Mouse (Mus musculus) midbrain, embryonic 15.5 days (tissue): ENCODE data around the gene Wls. TPM values are rescaled to one million over a fixed set of nuclear protein-coding genes. Genes with fewer than 3 reads are reported as not detected.
A peak's percentile ranks its signal among the peaks of the same experiment; 100 is the strongest.

Experiments used
- ATAC-seq: fragments of 200-750 bp; cut with Nextera tagmentation; replicated peaks from 2 replicates; pipeline ENCODE4 v1.8.0; 2017; ENCODE audit warnings: moderate TSS enrichment
- H3K27ac ChIP-seq: fragments of 300-500 bp; sonication (generic); 2 replicates; pipeline ENCODE4 v1.5.1; 2015; ENCODE audit warnings: mild to moderate bottlenecking, inconsistent platforms
- H3K27me3 ChIP-seq: fragments of 300-500 bp; sonication (generic); replicated peaks from 2 replicates; pipeline ENCODE4 v1.6.1; 2015; ENCODE audit warnings: inconsistent platforms
- H3K36me3 ChIP-seq: fragments of 300-500 bp; sonication (generic); replicated peaks from 2 replicates; pipeline ENCODE4 v1.6.1; 2015; ENCODE audit warnings: inconsistent platforms
- H3K4me1 ChIP-seq: fragments of 300-500 bp; sonication (generic); 2 replicates; pipeline ENCODE4 v1.6.1; 2015; ENCODE audit warnings: inconsistent platforms
- H3K4me2 ChIP-seq: fragments of 300-500 bp; sonication (generic); 2 replicates; pipeline ENCODE4 v1.6.1; 2015; ENCODE audit warnings: inconsistent platforms, mild to moderate bottlenecking, moderate library complexity
- H3K4me3 ChIP-seq: fragments of 300-500 bp; sonication (generic); 2 replicates; pipeline ENCODE4 v1.5.1; 2015; ENCODE audit warnings: mild to moderate bottlenecking, inconsistent platforms
- H3K9ac ChIP-seq: fragments of 300-500 bp; sonication (generic); 2 replicates; pipeline ENCODE4 v1.6.1; 2015; ENCODE audit warnings: mild to moderate bottlenecking, inconsistent platforms
- H3K9me3 ChIP-seq: fragments of 300-500 bp; sonication (generic); 2 replicates; pipeline ENCODE4 v1.6.1; 2016; ENCODE audit warnings: inconsistent platforms
- WGBS: fragments of 180-500 bp; shearing (Covaris S2); methylation state at CpG from one replicate; pipeline ENCODE4 v1.1.7; 2015; ENCODE audit warnings: mixed read lengths; 5-methylcytosine and 5-hydroxymethylcytosine counted together
- polyA plus RNA-seq: library from polyadenylated mRNA; unstranded; fragments of >200 nt; fragmentation: Nextera tagmentation; extraction: Ambion mirVana; gene quantifications from 2 replicates; pipeline ENCODE4 v1.2.1, GENCODE M21; 2015

Gene Wls
- 80.8 and 81.9 TPM in 2 replicates for polyA plus RNA-seq

DNA sequence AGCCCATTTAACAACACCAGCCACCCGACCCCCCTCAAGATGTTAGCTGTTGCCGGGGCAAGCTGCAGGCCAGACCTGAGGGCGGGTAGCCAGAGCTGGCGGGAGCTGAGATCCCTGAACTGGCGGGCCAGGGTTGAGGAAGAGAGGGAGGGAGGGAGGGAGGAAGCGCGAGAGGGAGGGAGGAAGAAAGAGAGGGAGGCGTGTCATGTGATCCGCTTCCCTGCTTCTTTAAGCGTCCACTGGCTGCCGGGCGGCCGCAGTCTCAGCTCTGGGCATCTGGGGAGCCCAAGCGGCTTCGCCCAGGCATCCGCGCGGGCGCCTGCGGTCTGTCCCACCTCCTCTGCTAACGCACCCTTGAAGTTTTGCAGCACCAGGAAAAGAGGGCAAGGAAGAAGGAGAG lies at the start of gene Wls:
Gene Wls, plus strand, starts transcription at position 192 of the 400 bp plus-strand sequence.
- ATAC-seq, result peak; percentile 93

DNA sequence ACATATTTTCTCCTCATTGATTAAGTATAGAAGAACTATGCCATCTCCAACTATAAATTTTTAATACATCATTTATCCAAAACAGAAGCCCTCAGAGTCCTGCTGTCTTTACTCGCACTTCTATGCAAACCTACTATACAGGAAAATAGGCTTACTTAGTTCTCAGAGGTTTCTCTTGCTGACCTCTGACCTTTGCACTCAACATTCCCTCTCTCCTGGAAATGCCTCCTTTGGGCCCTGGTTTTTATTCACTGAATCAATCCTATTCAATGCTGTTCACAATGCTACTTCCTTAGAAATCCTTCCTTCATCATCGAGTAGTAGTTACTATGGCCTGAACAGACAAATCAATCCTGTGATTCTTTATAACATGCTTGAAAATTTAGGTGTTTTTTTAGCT lies 49.7 kb upstream of the Wls start:
- Histone ChIP-seq H3K9ac (no peak overlapping the region), H3K27ac (no peak overlapping the region), H3K27me3 (no peaks in the 10 kb centered on the region), H3K36me3 (no peaks in the 10 kb centered on the region), H3K4me2 (no peak overlapping the region), H3K4me1 (no peaks in the 10 kb centered on the region), H3K9me3 (no peaks in the 10 kb centered on the region), H3K4me3 (no peak overlapping the region)
- ATAC-seq, result no peak
- WGBS, result 15% methylated on average over 2 of the region's 2 CpGs

More for the DNA sequence above, at the start of gene Wls:
- Histone ChIP-seq H3K36me3 (no peaks in the 10 kb centered on the region), H3K27me3 (0 out of 2 replicates have a peak, but pooled peaks cover 4% of the 10 kb centered on the region), H3K27ac (peak within 1 kb of the TSS; percentile 65), H3K9ac (peak within 1 kb of the TSS; percentile 44), H3K4me1 (peaks cover 18% of the 10 kb centered on the region; the same call in 1 of the 2 replicates), H3K4me3 (peak within 1 kb of the TSS; percentile 44), H3K9me3 (no peaks in the 10 kb centered on the region), H3K4me2 (peak within 1 kb of the TSS; percentile 86)
- WGBS, result under 1% methylated on average over 21 of the region's 21 CpGs

DNA sequence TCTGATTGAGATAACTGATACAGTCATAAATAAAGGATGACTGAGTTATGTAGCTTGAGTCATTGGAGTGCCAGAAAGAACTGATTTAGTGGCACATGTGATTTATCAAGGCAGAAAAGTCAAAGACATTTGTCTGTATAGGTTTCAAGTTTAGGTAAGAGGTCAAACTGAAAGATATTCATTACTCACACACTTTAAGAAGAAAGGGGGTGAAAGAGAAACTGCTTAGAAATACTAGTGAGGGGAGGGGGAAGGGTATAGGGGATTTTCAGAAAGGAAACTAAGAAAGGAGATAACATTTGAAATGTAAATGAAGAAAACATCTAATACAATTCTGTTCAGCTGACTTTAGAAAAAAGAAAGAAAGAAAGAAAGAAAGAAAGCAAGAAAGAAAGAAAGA lies 7.9 kb upstream of the Wls start:
- Histone ChIP-seq H3K4me2 (no peak overlapping the region), H3K36me3 (no peaks in the 10 kb centered on the region), H3K9ac (no peak overlapping the region), H3K4me1 (no peaks in the 10 kb centered on the region), H3K27ac (no peak overlapping the region), H3K4me3 (no peak overlapping the region), H3K9me3 (no peaks in the 10 kb centered on the region; the same call in 1 of the 2 replicates), H3K27me3 (no peaks in the 10 kb centered on the region)
- no peak for ATAC-seq

DNA sequence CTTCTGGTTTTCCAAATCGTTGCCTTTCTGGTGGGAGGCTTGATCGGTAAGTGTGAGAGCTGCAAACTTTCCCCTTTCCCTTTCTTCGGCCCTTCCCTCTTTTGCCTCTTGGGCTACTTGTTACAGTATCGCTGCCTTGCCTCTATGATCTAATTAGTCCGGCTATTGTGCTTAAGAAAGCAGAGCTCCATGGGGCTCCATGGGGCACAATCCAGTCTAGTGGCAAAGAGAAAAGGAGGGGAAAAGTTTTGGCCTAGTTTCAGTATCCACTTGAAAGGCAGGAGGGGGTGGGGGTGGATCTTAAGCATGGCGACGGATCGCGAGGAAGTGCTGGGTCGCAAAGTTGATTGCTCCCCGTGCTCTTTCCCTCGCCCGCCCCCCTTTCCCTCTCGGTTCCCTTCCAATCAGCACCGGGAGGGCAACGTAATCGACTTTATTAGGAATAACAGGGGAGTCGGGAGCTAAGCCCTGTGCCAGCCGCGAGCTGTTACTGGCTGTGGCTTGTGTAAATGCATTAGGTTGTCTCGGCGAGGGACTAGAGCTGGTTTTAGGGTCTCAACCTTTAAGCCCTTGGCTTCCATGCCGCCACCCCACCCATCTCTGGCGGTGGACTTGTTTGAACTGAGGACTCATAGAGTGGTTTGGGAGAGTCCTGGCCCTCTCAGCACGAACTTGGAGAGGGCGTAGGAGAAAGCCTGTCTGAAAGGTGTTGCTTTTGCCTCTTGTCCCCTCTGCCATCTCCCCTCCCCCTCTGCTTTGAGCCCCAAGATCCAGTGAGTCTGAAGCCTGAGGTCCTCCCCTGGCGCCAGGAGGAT lies 737 bp downstream of the Wls start:
- Histone ChIP-seq H3K36me3 (no peaks in the 10 kb centered on the region), H3K4me3 (peak overlapping the region; percentile 44), H3K9ac (peak overlapping the region; percentile 44), H3K9me3 (no peaks in the 10 kb centered on the region), H3K27me3 (0 out of 2 replicates have a peak, but pooled peaks cover 4% of the 10 kb centered on the region), H3K4me1 (peaks cover 18% of the 10 kb centered on the region; the same call in 1 of the 2 replicates), H3K27ac (peak overlapping the region; percentile 65), H3K4me2 (peak overlapping the region; percentile 86)
- ATAC-seq, result peak; percentile 85
- under 1% methylated on average over 26 of the region's 27 CpGs for WGBS

DNA sequence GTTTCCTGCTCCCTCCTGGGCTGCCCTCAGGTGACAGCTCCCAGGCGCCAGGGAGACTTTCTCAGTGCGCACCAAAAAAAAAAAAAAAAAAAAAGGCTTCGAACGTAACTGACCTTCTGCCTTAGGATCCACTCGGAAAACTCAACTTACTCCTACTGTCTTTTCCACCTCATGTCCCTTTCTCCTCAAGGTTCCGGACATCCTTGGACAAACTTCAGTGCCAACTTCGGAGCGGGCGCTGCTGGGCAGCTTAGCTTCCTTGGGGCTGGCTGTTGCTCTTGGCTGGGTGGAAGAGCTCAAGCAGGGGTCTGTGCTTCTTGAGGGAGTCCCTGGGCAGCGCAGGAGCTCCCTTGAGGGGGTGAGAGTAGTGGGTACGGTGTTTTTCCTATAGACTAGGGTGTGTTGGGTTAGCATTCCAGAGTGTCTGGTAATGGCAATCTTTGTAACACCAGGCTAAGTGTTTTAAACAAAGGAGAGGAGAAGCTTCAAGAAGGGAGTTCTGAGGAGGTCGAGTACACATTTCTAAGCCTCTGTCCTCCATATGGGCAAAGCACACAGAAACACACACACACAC lies 1.4 kb downstream of the Wls start:
- H3K4me2 ChIP-seq, result peak overlapping the region; percentile 86
- under 1% methylated on average over 12 of the region's 12 CpGs for WGBS
- peak overlapping the region; percentile 44 for H3K4me3 ChIP-seq
- ATAC-seq, result peak; percentile 25; the same call in 1 of the 2 replicates
- peaks cover 18% of the 10 kb centered on the region; the same call in 1 of the 2 replicates for H3K4me1 ChIP-seq
- H3K36me3 ChIP-seq, result no peaks in the 10 kb centered on the region
- 0 out of 2 replicates have a peak, but pooled peaks cover 4% of the 10 kb centered on the region for H3K27me3 ChIP-seq
- H3K9me3 ChIP-seq, result no peaks in the 10 kb centered on the region
- peak overlapping the region; percentile 65 for H3K27ac ChIP-seq
- H3K9ac ChIP-seq, result peak overlapping the region; percentile 44

DNA sequence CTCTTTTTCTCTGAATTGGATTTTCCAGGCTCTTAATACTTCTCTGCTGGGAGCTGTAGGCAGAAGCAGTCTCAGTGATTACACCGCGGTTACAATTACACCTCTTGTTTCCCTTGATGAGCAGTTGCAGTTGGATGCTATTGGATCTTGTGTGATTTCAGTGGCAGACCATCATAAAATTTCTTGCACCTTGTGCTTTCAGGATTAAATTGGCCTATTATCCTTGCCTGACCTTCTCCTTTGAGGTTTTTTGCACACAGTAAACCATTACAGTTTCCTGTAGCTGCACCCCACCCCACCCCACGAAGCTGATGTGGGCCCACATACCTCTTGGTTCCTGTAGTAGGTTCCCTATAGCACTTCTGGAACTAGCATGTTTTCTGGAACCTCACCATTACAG lies 2.0 kb downstream of the Wls start:
- Histone ChIP-seq H3K4me3 (peak overlapping the region; percentile 44), H3K36me3 (no peaks in the 10 kb centered on the region), H3K27me3 (0 out of 2 replicates have a peak, but pooled peaks cover 4% of the 10 kb centered on the region), H3K9me3 (no peaks in the 10 kb centered on the region), H3K9ac (peak overlapping the region; percentile 44; the same call in 1 of the 2 replicates), H3K27ac (peak overlapping the region; percentile 65; the same call in 1 of the 2 replicates), H3K4me1 (peaks cover 18% of the 10 kb centered on the region; the same call in 1 of the 2 replicates), H3K4me2 (peak overlapping the region; percentile 86)
- ATAC-seq, result peak; percentile 3; the same call in 1 of the 2 replicates
- WGBS, result 11% methylated on average over 3 of the region's 3 CpGs

DNA sequence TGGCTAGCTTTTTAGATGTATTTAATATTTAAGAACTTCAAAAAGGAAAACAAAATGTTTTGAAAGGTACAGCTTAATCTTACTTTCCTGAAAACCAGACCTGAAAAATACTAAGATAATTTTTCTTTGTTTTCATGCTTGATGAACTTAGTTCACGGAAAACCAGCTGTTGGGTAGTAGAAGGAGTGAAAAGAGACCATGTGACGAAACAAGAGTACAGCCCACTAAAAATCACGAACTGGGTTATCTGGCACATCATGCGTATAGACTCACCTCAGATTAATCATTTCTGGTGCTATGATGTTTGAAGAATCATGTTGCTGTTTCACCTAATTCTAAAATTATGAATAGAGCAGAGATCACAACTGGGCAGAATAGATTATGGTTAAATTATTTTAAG lies 3.7 kb downstream of the Wls start:
- no peak for ATAC-seq
- peaks cover 18% of the 10 kb centered on the region; the same call in 1 of the 2 replicates for H3K4me1 ChIP-seq
- H3K27ac ChIP-seq, result no peak overlapping the region
- H3K36me3 ChIP-seq, result no peaks in the 10 kb centered on the region
- no peak overlapping the region for H3K4me2 ChIP-seq
- H3K27me3 ChIP-seq, result 0 out of 2 replicates have a peak, but pooled peaks cover 4% of the 10 kb centered on the region
- no peak overlapping the region for H3K9ac ChIP-seq
- WGBS, result 72% methylated on average over 4 of the region's 4 CpGs
- H3K9me3 ChIP-seq, result no peaks in the 10 kb centered on the region
- H3K4me3 ChIP-seq, result no peak overlapping the region

DNA sequence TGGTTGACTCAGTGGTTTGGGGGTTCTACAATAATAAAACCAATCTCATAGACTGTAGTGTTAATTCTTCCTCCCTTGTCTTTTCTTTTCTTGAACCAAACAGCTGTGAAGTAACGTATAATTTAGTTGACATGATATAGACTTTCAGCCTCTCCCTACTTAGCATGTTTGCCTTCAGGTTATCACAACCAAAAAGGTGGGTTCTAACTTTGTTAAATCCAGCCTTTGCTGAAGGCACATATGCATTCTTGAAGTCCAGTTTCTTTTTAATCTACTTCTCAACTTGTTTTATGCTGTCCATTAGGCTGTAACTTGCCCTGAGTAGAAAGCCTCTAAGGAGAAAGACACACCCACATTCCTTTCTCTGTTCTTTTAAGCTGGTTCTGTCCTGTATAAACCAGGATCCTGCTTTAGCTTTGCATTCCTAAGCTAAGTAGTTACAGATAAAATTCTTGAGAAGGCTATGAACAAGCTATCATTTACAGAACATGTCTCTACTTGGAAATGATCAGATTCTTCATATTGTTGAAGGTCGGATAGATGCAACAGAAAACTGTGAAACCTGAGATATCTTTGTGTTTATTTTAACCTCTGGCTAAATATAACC lies 8.0 kb downstream of the Wls start:
- ATAC-seq, result no peak
- H3K27ac ChIP-seq, result no peak overlapping the region
- 69% methylated on average over 2 of the region's 2 CpGs for WGBS
- H3K4me3 ChIP-seq, result no peak overlapping the region
- no peaks in the 10 kb centered on the region for H3K9me3 ChIP-seq
- no peaks in the 10 kb centered on the region for H3K4me1 ChIP-seq
- no peaks in the 10 kb centered on the region for H3K27me3 ChIP-seq
- H3K9ac ChIP-seq, result no peak overlapping the region
- H3K36me3 ChIP-seq, result no peaks in the 10 kb centered on the region
- no peak overlapping the region for H3K4me2 ChIP-seq

DNA sequence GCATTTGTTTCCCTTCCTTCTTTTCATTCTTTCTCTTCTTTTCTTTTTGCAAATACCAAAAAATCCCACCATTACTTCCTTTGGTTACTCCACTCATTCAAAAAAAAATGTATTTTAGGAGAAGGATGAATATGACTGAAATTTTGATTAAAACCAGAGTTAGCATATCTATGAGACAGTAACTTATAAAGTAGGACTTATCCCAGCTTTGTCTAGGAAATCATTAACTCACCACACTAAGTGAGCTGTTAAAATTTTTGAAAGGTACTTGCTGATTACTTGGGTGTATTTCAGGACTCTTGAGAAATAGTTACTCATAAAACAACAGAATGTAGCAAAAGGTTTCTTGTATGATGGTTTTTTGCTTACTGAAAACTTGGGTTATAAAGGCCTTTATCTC lies 8.7 kb downstream of the Wls start:
- Histone ChIP-seq H3K27me3 (no peaks in the 10 kb centered on the region), H3K4me3 (no peak overlapping the region)
- ATAC-seq, result no peak

DNA sequence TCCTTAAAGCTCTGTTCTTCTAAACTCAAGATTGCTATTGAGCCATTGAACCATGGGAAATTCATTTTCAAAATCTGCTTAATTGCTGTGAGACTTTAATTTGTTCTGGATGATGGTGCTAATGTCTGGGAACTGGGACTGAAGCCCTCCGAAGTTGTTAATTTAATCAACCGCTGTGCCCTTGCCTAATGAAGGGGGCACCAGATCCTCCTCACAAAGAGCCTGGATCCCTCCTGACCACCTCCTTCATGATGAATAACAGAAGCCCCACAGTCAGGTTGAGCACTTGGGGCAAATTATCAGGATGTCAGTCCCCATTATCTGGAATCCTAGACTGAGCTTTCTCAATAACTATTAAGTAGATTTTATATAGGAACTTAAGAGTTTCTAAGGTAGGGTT lies 12.0 kb downstream of the Wls start:
- no peak for ATAC-seq
- Histone ChIP-seq H3K4me1 (no peaks in the 10 kb centered on the region), H3K9me3 (no peaks in the 10 kb centered on the region), H3K4me3 (no peak overlapping the region), H3K27me3 (no peaks in the 10 kb centered on the region), H3K36me3 (no peaks in the 10 kb centered on the region), H3K9ac (no peak overlapping the region), H3K27ac (no peak overlapping the region), H3K4me2 (no peak overlapping the region)
- 35% methylated on average over 2 of the region's 2 CpGs for WGBS

More for the DNA sequence above, 8.7 kb downstream of the Wls start:
- Histone ChIP-seq H3K9me3 (no peaks in the 10 kb centered on the region), H3K9ac (no peak overlapping the region), H3K27ac (no peak overlapping the region), H3K4me1 (no peaks in the 10 kb centered on the region), H3K36me3 (no peaks in the 10 kb centered on the region), H3K4me2 (no peak overlapping the region)

DNA sequence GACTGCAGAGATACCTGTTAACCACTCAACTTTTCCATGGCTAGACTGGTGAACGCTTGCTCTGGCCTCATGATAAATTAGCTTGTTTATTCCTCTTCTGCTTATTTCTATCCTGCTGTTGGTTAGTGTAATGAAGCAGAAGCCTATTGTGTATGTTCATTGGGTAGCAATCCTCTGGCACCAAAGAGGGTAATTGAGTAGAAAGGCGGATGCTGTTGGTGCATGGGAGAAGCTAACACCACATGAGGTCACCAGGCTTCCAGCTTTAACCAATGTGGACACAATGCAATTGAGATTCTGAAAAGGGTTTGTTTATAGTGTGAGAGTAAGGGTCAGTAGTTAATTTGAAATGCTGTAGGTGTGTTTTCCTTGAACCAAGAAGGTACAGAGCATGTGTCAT lies 12.5 kb downstream of the Wls start:
- no peak for ATAC-seq
- no peak overlapping the region for H3K4me2 ChIP-seq
- 49% methylated on average over 2 of the region's 2 CpGs for WGBS

DNA sequence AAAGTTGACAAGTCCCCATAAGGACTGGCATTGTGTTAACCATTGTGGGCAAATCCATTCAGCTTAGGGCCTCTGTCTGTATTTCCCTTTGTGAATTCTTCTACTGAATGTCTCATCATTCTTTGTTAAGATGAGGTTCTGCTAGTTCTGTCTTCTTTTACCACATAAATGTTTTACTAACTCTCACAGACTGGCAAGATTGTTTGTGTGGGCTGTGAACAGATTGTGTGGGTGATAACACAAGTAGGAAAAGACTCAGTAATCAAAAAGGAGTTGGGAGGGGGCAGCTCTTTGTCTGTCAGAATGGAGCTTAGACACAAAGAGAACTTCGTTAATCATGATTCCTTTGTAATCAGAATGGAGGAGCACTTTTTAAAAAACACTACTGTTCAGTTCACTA lies 17.6 kb downstream of the Wls start:
- ATAC-seq, result no peak
- H3K9ac ChIP-seq, result no peak overlapping the region
- no peak overlapping the region for H3K4me3 ChIP-seq
- WGBS, result 40% methylated on average over 1 of the region's 1 CpGs
- no peak overlapping the region for H3K4me2 ChIP-seq
- no peak overlapping the region for H3K27ac ChIP-seq
- H3K36me3 ChIP-seq, result no peaks in the 10 kb centered on the region
- no peaks in the 10 kb centered on the region for H3K27me3 ChIP-seq
- no peaks in the 10 kb centered on the region for H3K9me3 ChIP-seq
- no peaks in the 10 kb centered on the region for H3K4me1 ChIP-seq

More for the DNA sequence above, 12.5 kb downstream of the Wls start:
- no peak overlapping the region for H3K9ac ChIP-seq
- H3K9me3 ChIP-seq, result no peaks in the 10 kb centered on the region
- no peaks in the 10 kb centered on the region for H3K4me1 ChIP-seq
- H3K36me3 ChIP-seq, result no peaks in the 10 kb centered on the region
- no peak overlapping the region for H3K27ac ChIP-seq
- no peaks in the 10 kb centered on the region for H3K27me3 ChIP-seq
- H3K4me3 ChIP-seq, result no peak overlapping the region
